Mouse (Mus musculus) liver, postnatal 0 days (tissue): ENCODE data around the gene Nbea.

Source experiments
- CTCF ChIP-seq: sonication (generic); IDR thresholded peaks from 2 replicates; pipeline ENCODE4 v1.5.1; 2016; ENCODE audit warnings: antibody characterized with exemption, low read depth
- EP300 ChIP-seq: IDR thresholded peaks from 2 replicates; pipeline ENCODE4 v1.6.1; 2016; ENCODE audit warnings: antibody characterized with exemption, low read depth, mild to moderate bottlenecking

GRCm38 (mm10) chr3:55688098-55688497, 495.4 kb downstream of the Nbea start:
- no peak for TF ChIP-seq CTCF
- TF ChIP-seq EP300 = no peak
